Mouse (Mus musculus): ENCODE data around the gene Skor1. TPM values are rescaled to one million over a fixed set of nuclear protein-coding genes. Genes with fewer than 3 reads are reported as not detected.

The Skor1 gene
- polyA plus RNA-seq, 1 experiment from 2014 or later: not detected

DNA sequence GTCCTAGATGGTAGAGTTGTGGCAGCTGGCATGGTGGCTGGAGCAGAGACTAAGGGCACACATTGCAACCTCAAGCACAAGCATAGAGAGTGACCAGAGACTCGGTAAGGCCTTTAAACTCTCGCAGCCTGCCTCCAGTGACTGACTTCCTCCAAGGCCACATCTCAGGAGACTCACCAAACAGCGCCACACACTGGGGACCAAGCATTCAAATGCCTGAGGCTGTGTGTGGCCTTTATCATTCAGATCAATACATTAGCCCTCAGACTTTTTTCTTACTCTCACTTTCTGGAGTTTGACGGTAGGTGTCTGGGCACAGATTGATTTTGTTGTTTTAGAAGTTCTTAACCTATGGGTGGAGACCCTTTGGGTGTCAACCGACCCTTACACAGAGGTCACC, 30.4 kb downstream of the Skor1 start:
- TF ChIP-seq CTCF (IDR thresholded peaks at IDR 0.05; ENCODE audit: low read depth): 0 out of 2 replicates have a peak, but pooled peaks have one; percentile 2
- no peak for TF ChIP-seq EP300 (IDR thresholded peaks at IDR 0.05; ENCODE audit: low read depth)
- ATAC-seq: no peak
- DNase-seq: no peak
- no peak overlapping the region for H3K27ac ChIP-seq (ENCODE audit: low read depth)
- no peak overlapping the region for H3K4me3 ChIP-seq (ENCODE audit: low read depth, low read length)
- WGBS (ENCODE audit: insufficient replicate concordance): 67% methylated on average over 5 of the region's 5 CpGs
- no peaks in the 10 kb centered on the region; the same call in 1 of the 2 replicates for H3K4me1 ChIP-seq (ENCODE audit: insufficient read depth)
- H3K9me3 ChIP-seq (ENCODE audit: low read length): no peaks in the 10 kb centered on the region
- H3K4me2 ChIP-seq (ENCODE audit: low read depth, low read length): no peak overlapping the region
- H3K36me3 ChIP-seq (replicated peaks; ENCODE audit: insufficient read depth, low read length): no peaks in the 10 kb centered on the region
- no peaks in the 10 kb centered on the region for H3K27me3 ChIP-seq (ENCODE audit: insufficient read depth, low read length)
- H3K9ac ChIP-seq (replicated peaks): no peak overlapping the region

DNA sequence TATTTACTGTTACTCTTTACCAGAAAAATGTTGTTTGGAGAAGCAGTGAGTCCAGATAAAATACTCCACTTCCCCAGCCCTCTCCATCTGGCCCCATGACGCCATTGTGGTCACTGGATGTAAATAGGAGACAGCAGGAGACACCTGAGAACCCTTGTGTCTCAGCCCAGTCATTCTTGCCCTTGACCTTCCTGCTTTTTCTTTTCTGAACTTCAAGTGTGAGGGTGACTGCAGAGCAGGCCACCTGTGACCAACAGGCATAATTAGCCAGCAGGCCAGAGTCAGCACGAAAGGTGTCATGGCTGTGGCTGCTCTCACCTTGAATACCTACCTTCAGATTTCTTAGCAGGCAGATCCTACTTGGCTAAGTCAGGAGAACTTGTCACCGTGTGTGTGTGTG, 36.2 kb downstream of the Skor1 start:
- WGBS (ENCODE audit: insufficient replicate concordance): 63% methylated on average over 3 of the region's 3 CpGs
- Histone ChIP-seq H3K36me3 (replicated peaks; ENCODE audit: insufficient read depth, low read length) (no peaks in the 10 kb centered on the region), H3K4me3 (ENCODE audit: low read depth, low read length) (no peak overlapping the region), H3K4me1 (ENCODE audit: insufficient read depth) (peaks cover 7% of the 10 kb centered on the region; the same call in 1 of the 2 replicates), H3K9ac (replicated peaks) (no peak overlapping the region), H3K27me3 (ENCODE audit: insufficient read depth, low read length) (no peaks in the 10 kb centered on the region), H3K4me2 (ENCODE audit: low read depth, low read length) (no peak overlapping the region), H3K27ac (ENCODE audit: low read depth) (no peak overlapping the region), H3K9me3 (ENCODE audit: low read length) (no peaks in the 10 kb centered on the region)
- no peak for ATAC-seq
- TF ChIP-seq EP300 (IDR thresholded peaks at IDR 0.05; ENCODE audit: low read depth) (no peak), CTCF (IDR thresholded peaks at IDR 0.05; ENCODE audit: low read depth) (no peak)
- DNase-seq: no peak

DNA sequence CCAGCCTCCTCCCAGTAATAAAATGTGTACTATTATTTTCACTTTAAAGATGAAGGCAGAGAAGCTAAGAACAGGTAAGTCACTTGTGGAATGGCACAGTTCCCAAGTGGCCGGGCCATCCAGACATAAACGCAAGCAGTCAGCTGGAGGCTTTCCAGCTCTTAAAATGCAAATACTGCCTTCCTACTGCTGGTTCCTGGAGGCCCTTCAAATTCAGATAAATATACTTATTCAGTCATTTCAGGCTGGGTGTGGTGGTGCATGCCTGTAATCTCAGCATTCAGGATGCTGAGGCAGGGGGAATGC, 39.0 kb downstream of the Skor1 start:
- H3K27ac ChIP-seq (ENCODE audit: low read depth): peak overlapping the region; percentile 90
- H3K4me1 ChIP-seq (ENCODE audit: insufficient read depth): peaks cover 7% of the 10 kb centered on the region; the same call in 1 of the 2 replicates
- no peaks in the 10 kb centered on the region for H3K36me3 ChIP-seq (replicated peaks; ENCODE audit: insufficient read depth, low read length)
- 52% methylated on average over 2 of the region's 2 CpGs for WGBS (ENCODE audit: insufficient replicate concordance)
- DNase-seq (no peak), ATAC-seq (no peak)
- no peak for TF ChIP-seq CTCF (IDR thresholded peaks at IDR 0.05; ENCODE audit: low read depth)
- no peak for TF ChIP-seq EP300 (IDR thresholded peaks at IDR 0.05; ENCODE audit: low read depth)
- peak overlapping the region; percentile 63 for H3K4me2 ChIP-seq (ENCODE audit: low read depth, low read length)
- no peak overlapping the region for H3K4me3 ChIP-seq (ENCODE audit: low read depth, low read length)
- peaks cover 2% of the 10 kb centered on the region; the same call in 1 of the 2 replicates for H3K9me3 ChIP-seq (ENCODE audit: low read length)
- no peaks in the 10 kb centered on the region for H3K27me3 ChIP-seq (ENCODE audit: insufficient read depth, low read length)
- no peak overlapping the region for H3K9ac ChIP-seq (replicated peaks)

DNA sequence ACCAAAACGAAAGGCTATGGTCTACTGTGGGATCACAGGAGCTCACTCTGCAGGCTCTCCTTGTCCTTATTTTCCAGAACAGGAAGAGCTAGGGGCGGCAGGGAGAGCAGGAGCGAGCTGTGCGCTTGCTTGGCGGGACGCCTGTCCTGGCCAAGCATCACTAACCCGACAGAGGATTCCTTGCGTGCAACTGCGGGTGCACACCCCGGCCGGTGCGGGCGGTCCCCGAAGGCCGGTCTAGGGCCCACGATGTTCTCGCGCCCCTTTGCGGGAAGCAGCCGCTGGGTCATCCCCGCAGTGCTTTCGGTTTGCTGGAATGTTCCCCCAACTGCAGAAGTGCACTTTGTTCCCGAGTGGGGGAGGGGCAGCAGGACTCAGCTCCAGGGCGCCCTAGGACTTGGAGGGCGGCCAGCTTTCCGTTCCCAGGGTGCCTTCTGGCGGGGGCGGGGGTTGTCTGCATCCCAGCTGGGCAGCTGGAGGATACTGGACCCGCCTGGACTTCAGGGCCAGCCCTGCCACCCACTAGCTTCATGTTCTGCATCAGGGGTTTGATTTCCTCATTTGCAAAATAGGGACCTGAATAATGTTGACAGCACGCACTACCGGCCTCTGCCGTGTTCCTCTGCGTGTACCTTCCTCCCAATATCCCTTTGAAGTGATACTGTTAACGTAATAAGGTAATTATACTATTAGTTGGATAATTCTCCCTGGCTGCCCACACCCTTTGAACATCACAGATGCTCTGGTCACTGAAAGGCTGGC, 39.6 kb downstream of the Skor1 start:
- Histone ChIP-seq H3K4me1 (ENCODE audit: insufficient read depth) (peaks cover 7% of the 10 kb centered on the region; the same call in 1 of the 2 replicates), H3K27ac (ENCODE audit: low read depth) (peak overlapping the region; percentile 90), H3K4me3 (ENCODE audit: low read depth, low read length) (peak overlapping the region; percentile 47), H3K4me2 (ENCODE audit: low read depth, low read length) (peak overlapping the region; percentile 63), H3K9ac (replicated peaks) (peak overlapping the region; percentile 57), H3K27me3 (ENCODE audit: insufficient read depth, low read length) (no peaks in the 10 kb centered on the region), H3K9me3 (ENCODE audit: low read length) (peaks cover 2% of the 10 kb centered on the region; the same call in 1 of the 2 replicates), H3K36me3 (replicated peaks; ENCODE audit: insufficient read depth, low read length) (no peaks in the 10 kb centered on the region)
- DNase-seq (peak; percentile 93), ATAC-seq (peak; percentile 93)
- 3% methylated on average over 34 of the region's 34 CpGs for WGBS (ENCODE audit: insufficient replicate concordance)
- TF ChIP-seq EP300 (IDR thresholded peaks at IDR 0.05; ENCODE audit: low read depth): peak; percentile 46; the same call in 1 of the 2 replicates
- TF ChIP-seq CTCF (IDR thresholded peaks at IDR 0.05; ENCODE audit: low read depth): peak; percentile 34; the same call in 1 of the 2 replicates

DNA sequence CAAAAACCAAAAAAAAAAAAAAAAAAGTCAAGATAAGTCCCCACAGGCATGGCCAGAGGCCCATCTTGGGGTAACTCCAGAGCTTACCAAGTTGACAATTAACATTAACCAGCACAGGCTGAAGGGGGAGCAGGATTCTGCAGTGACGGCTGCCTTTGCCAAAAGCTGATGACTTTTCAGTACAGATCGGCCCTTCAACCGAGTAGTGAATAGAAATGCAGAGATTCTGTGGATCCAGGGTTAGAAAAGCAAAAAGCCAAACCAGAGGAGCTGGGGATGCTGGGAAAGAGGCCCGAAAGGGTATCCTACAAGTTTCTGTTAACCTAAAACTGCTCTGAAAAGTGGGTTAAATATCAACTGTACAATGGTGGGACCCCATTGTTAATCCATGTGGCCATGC, 40.2 kb downstream of the Skor1 start:
- Histone ChIP-seq H3K4me2 (ENCODE audit: low read depth, low read length) (peak overlapping the region; percentile 63), H3K9me3 (ENCODE audit: low read length) (peaks cover 2% of the 10 kb centered on the region; the same call in 1 of the 2 replicates), H3K36me3 (replicated peaks; ENCODE audit: insufficient read depth, low read length) (no peaks in the 10 kb centered on the region), H3K27me3 (ENCODE audit: insufficient read depth, low read length) (no peaks in the 10 kb centered on the region), H3K4me3 (ENCODE audit: low read depth, low read length) (peak overlapping the region; percentile 47), H3K4me1 (ENCODE audit: insufficient read depth) (peaks cover 7% of the 10 kb centered on the region; the same call in 1 of the 2 replicates), H3K27ac (ENCODE audit: low read depth) (peak overlapping the region; percentile 90), H3K9ac (replicated peaks) (peak overlapping the region; percentile 57)
- DNase-seq (peak; percentile 19), ATAC-seq (no peak)
- 40% methylated on average over 4 of the region's 4 CpGs for WGBS (ENCODE audit: insufficient replicate concordance)
- TF ChIP-seq EP300 (IDR thresholded peaks at IDR 0.05; ENCODE audit: low read depth) (no peak), CTCF (IDR thresholded peaks at IDR 0.05; ENCODE audit: low read depth) (0 out of 2 replicates have a peak, but pooled peaks have one; percentile 7)

DNA sequence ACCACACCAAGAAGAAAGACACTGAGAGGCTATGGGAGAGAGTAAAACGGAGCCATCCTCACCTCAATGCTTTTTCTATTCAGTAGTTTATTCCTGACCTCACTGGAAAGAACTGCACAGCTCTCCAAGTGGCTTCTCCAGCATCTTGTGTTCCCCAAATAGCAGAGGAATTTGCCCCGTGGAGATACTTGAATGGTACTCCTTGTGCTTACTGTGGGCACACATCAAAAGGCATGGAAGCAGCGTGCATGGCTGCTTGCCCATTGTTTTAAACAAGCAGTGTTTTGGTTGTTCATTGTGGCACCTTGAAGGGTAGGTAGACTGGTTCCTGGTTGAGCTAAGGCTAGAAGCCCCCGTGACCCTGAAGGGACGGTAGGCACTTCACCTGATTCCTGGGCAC, 48.1 kb downstream of the Skor1 start:
- Histone ChIP-seq H3K36me3 (replicated peaks; ENCODE audit: insufficient read depth, low read length) (no peaks in the 10 kb centered on the region), H3K27ac (ENCODE audit: low read depth) (no peak overlapping the region), H3K9me3 (ENCODE audit: low read length) (no peaks in the 10 kb centered on the region), H3K4me3 (ENCODE audit: low read depth, low read length) (no peak overlapping the region), H3K4me1 (ENCODE audit: insufficient read depth) (no peaks in the 10 kb centered on the region), H3K9ac (replicated peaks) (no peak overlapping the region), H3K4me2 (ENCODE audit: low read depth, low read length) (no peak overlapping the region), H3K27me3 (ENCODE audit: insufficient read depth, low read length) (no peaks in the 10 kb centered on the region)
- TF ChIP-seq CTCF (IDR thresholded peaks at IDR 0.05; ENCODE audit: low read depth) (no peak), EP300 (IDR thresholded peaks at IDR 0.05; ENCODE audit: low read depth) (no peak)
- no peak for ATAC-seq
- no peak for DNase-seq
- WGBS (ENCODE audit: insufficient replicate concordance): 71% methylated on average over 5 of the region's 5 CpGs

All from liver, postnatal 0 days (tissue).